Mouse (Mus musculus) small intestine, adult 2 months (tissue): ENCODE results near the gene Zfp652.

Experiments used
- CTCF ChIP-seq: fragments of 200-500 bp; IDR thresholded peaks from 2 replicates; pipeline ENCODE4 v1.5.1; 2012; ENCODE audit warnings: low read depth, mild to moderate bottlenecking, control low read depth, inconsistent platforms, low read length, moderate library complexity, mixed read lengths; ENCODE audit not compliant: insufficient replicate concordance, insufficient read length; ENCODE audit errors: extremely low read depth
- POLR2A ChIP-seq: fragments of 200-500 bp; IDR thresholded peaks from 2 replicates; pipeline ENCODE4 v1.6.1; 2012; ENCODE audit warnings: low read depth, mild to moderate bottlenecking, control low read depth, inconsistent platforms, low read length, moderate library complexity

DNA sequence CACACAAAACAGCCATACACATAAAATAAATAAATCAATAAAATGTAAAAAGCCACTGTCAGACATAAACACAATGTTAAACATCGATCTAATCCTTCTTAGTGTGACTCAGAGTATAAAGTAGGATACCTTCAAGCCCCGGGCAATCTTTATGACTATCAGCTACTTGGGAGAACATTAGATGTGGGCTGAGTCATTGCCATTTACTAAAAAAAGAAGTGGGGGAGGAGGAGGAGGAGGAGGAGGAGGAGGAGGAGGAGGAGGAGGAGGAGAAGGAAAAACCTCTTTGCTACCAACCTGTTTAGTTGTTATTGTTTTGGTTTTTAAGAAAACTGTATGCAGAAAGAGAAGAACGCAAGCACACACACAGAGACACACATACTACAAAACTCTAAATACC lies 22.9 kb upstream of the Zfp652 start:
- no peak for TF ChIP-seq CTCF
- no peak for TF ChIP-seq POLR2A
